Mouse (Mus musculus): ENCODE measurements around the gene Eif1ad. TPM values are rescaled to one million over a fixed set of nuclear protein-coding genes. Genes with fewer than 3 reads are reported as not detected.

The Eif1ad gene
- 59.1 and 71.1 TPM in 2 replicates for polyA plus RNA-seq (2014; fragmentation: Nextera tagmentation; extraction: Ambion mirVana)

GRCm38 (mm10) chr19:5366175-5367052 lies at the start of gene Eif1ad:
TSS of gene Eif1ad (plus strand) at chr19:5366741.
- Histone ChIP-seq H3K4me2 (peak within 1 kb of the TSS; percentile 96), H3K27ac (ENCODE audit: low read depth) (peak within 1 kb of the TSS; percentile 93), H3K9ac (peak within 1 kb of the TSS; percentile 83), H3K36me3 (ENCODE audit: insufficient read depth) (peaks cover 52% of the 10 kb centered on the region), H3K27me3 (ENCODE audit: insufficient read depth, low read length) (no peaks in the 10 kb centered on the region), H3K9me3 (ENCODE audit: low read depth, low read length) (no peaks in the 10 kb centered on the region), H3K4me3 (ENCODE audit: low read depth, low read length) (peak within 1 kb of the TSS; percentile 97), H3K4me1 (ENCODE audit: insufficient read depth) (peaks cover 11% of the 10 kb centered on the region)
- ATAC-seq (ENCODE audit: insufficient read depth) (peak; percentile 97), DNase-seq (peak; percentile 99)
- peak; percentile 13; the same call in 1 of the 2 replicates for TF ChIP-seq CTCF (IDR thresholded peaks at IDR 0.05; ENCODE audit: low read depth)
- WGBS: under 1% methylated on average over 82 of the region's 92 CpGs

DNA sequence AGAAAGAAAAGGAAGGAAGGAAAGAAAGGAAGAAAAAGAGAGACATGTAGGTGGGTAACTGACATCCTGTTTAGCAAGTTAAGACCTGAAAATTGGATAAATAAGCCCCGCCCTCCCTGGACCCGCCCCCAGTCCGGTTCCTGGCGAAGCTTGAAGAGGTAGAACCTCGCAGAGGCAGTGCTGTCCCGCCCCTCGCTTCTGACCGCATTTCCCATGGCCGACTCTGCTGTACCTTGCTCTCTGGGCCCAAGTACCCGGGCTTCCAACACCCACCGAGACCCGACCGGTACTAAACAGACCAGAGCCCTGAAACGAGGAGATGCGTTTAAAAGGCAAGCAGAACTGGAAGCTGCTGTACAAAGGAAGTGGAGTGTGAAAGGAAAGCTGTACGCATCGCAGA lies 42.7 kb upstream of the Eif1ad start:
- DNase-seq (no peak), ATAC-seq (ENCODE audit: insufficient read depth) (no peak)
- H3K9ac ChIP-seq: no peak overlapping the region
- H3K4me3 ChIP-seq (ENCODE audit: low read depth, low read length): no peak overlapping the region
- no peaks in the 10 kb centered on the region for H3K4me1 ChIP-seq (ENCODE audit: insufficient read depth)
- no peaks in the 10 kb centered on the region for H3K27me3 ChIP-seq (ENCODE audit: insufficient read depth, low read length)
- TF ChIP-seq CTCF (IDR thresholded peaks at IDR 0.05; ENCODE audit: low read depth): no peak
- no peaks in the 10 kb centered on the region for H3K36me3 ChIP-seq (ENCODE audit: insufficient read depth)
- no peak overlapping the region for H3K27ac ChIP-seq (ENCODE audit: low read depth)
- no peaks in the 10 kb centered on the region for H3K9me3 ChIP-seq (ENCODE audit: low read depth, low read length)
- WGBS: 59% methylated on average over 17 of the region's 17 CpGs
- H3K4me2 ChIP-seq: no peak overlapping the region

GRCm38 (mm10) chr19:5327970-5328369 lies 38.6 kb upstream of the Eif1ad start:
- Histone ChIP-seq H3K4me1 (ENCODE audit: insufficient read depth) (no peaks in the 10 kb centered on the region), H3K4me3 (ENCODE audit: low read depth, low read length) (no peak overlapping the region), H3K9ac (no peak overlapping the region), H3K4me2 (no peak overlapping the region), H3K27ac (ENCODE audit: low read depth) (no peak overlapping the region), H3K27me3 (ENCODE audit: insufficient read depth, low read length) (no peaks in the 10 kb centered on the region), H3K36me3 (ENCODE audit: insufficient read depth) (no peaks in the 10 kb centered on the region), H3K9me3 (ENCODE audit: low read depth, low read length) (no peaks in the 10 kb centered on the region)
- ATAC-seq (ENCODE audit: insufficient read depth): no peak
- 57% methylated on average over 19 of the region's 19 CpGs for WGBS
- TF ChIP-seq CTCF (IDR thresholded peaks at IDR 0.05; ENCODE audit: low read depth): no peak
- peak; percentile 21 for DNase-seq

DNA sequence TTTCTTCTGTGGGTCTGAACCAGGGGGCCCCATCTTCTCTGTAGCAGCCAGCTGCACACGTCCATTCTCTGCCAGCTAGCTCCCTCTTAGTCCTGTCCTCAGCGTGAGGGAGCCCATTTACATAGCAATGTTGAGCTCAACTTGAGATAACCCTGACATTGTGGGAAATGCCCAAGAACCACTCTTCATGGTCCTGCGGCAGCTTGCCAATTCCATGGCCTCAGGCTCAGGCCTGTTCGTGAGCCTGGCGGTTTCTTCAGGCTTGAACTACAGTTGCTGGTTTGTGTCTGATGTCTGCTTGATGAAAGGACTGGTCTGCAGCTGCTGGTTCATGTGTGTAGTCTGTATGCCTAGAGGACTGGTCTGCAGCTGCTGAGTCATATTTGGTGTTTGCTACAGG lies 31.8 kb upstream of the Eif1ad start:
- no peak for TF ChIP-seq CTCF (IDR thresholded peaks at IDR 0.05; ENCODE audit: low read depth)
- WGBS: 58% methylated on average over 5 of the region's 5 CpGs
- Histone ChIP-seq H3K9me3 (ENCODE audit: low read depth, low read length) (no peaks in the 10 kb centered on the region), H3K9ac (no peak overlapping the region), H3K4me3 (ENCODE audit: low read depth, low read length) (no peak overlapping the region), H3K27ac (ENCODE audit: low read depth) (no peak overlapping the region), H3K36me3 (ENCODE audit: insufficient read depth) (no peaks in the 10 kb centered on the region), H3K27me3 (ENCODE audit: insufficient read depth, low read length) (no peaks in the 10 kb centered on the region), H3K4me2 (no peak overlapping the region), H3K4me1 (ENCODE audit: insufficient read depth) (no peaks in the 10 kb centered on the region)
- DNase-seq (no peak), ATAC-seq (ENCODE audit: insufficient read depth) (no peak)

GRCm38 (mm10) chr19:5335441-5335840 lies 31.1 kb upstream of the Eif1ad start, which contains the start of gene Catsper1:
TSS of gene Catsper1 (plus strand) at chr19:5335741.
- no peak for ATAC-seq (ENCODE audit: insufficient read depth)
- Histone ChIP-seq H3K36me3 (ENCODE audit: insufficient read depth) (no peaks in the 10 kb centered on the region), H3K4me3 (ENCODE audit: low read depth, low read length) (no peak within 1 kb of the TSS), H3K9me3 (ENCODE audit: low read depth, low read length) (no peaks in the 10 kb centered on the region), H3K4me1 (ENCODE audit: insufficient read depth) (no peaks in the 10 kb centered on the region), H3K27me3 (ENCODE audit: insufficient read depth, low read length) (no peaks in the 10 kb centered on the region), H3K4me2 (no peak within 1 kb of the TSS), H3K9ac (no peak within 1 kb of the TSS), H3K27ac (ENCODE audit: low read depth) (no peak within 1 kb of the TSS)
- TF ChIP-seq CTCF (IDR thresholded peaks at IDR 0.05; ENCODE audit: low read depth): no peak
- 89% methylated on average over 6 of the region's 6 CpGs for WGBS
- DNase-seq: no peak

DNA sequence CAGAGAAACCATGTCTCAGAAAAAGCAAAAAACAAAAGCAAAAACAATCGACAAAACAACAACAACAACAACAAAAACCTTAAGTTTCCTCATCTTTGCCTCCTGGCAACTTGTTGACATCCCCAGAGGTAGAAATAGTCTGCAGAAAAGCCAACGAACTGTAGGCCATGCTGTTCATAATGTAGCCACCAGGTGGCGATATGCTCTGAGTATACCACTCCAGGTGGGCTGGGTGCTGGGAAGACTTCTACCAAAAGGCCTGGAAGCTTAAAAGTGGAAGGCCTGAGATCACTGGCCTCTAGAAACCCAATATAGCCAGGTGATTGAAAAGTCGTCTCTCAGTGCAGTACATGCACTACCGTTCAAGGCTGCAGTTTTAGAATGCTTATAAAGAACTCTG lies 28.6 kb upstream of the Eif1ad start:
- DNase-seq: peak; percentile 87
- WGBS: 20% methylated on average over 5 of the region's 5 CpGs
- Histone ChIP-seq H3K9me3 (ENCODE audit: low read depth, low read length) (no peaks in the 10 kb centered on the region), H3K36me3 (ENCODE audit: insufficient read depth) (no peaks in the 10 kb centered on the region), H3K27ac (ENCODE audit: low read depth) (no peak overlapping the region), H3K27me3 (ENCODE audit: insufficient read depth, low read length) (no peaks in the 10 kb centered on the region), H3K4me3 (ENCODE audit: low read depth, low read length) (no peak overlapping the region), H3K4me1 (ENCODE audit: insufficient read depth) (no peaks in the 10 kb centered on the region), H3K4me2 (no peak overlapping the region), H3K9ac (no peak overlapping the region)
- no peak for ATAC-seq (ENCODE audit: insufficient read depth)
- peak; percentile 90 for TF ChIP-seq CTCF (IDR thresholded peaks at IDR 0.05; ENCODE audit: low read depth)

GRCm38 (mm10) chr19:5341360-5341759 lies 25.2 kb upstream of the Eif1ad start:
- Histone ChIP-seq H3K9me3 (ENCODE audit: low read depth, low read length) (no peaks in the 10 kb centered on the region), H3K4me3 (ENCODE audit: low read depth, low read length) (no peak overlapping the region), H3K27me3 (ENCODE audit: insufficient read depth, low read length) (no peaks in the 10 kb centered on the region), H3K36me3 (ENCODE audit: insufficient read depth) (no peaks in the 10 kb centered on the region), H3K4me2 (no peak overlapping the region), H3K9ac (no peak overlapping the region), H3K27ac (ENCODE audit: low read depth) (no peak overlapping the region), H3K4me1 (ENCODE audit: insufficient read depth) (no peaks in the 10 kb centered on the region)
- TF ChIP-seq CTCF (IDR thresholded peaks at IDR 0.05; ENCODE audit: low read depth): no peak
- 85% methylated on average over 7 of the region's 7 CpGs for WGBS
- no peak for DNase-seq
- no peak for ATAC-seq (ENCODE audit: insufficient read depth)

All from lung, embryonic 14.5 days (tissue).